Mouse (Mus musculus) kidney, adult 2 months (tissue): ENCODE data around the gene Jup.

Source experiments
- CTCF ChIP-seq: fragments of 200-500 bp; conservative IDR thresholded peaks from 2 replicates; pipeline ENCODE4 v1.5.1; 2011; ENCODE audit warnings: low read depth, mild to moderate bottlenecking, control low read depth, low read length, moderate library complexity, mixed read lengths; ENCODE audit not compliant: insufficient read depth, insufficient read length
- POLR2A ChIP-seq: fragments of 200-500 bp; IDR thresholded peaks from one replicate; pipeline ENCODE4 v1.6.1; 2011; ENCODE audit warnings: low read depth, low read length, control low read depth

DNA sequence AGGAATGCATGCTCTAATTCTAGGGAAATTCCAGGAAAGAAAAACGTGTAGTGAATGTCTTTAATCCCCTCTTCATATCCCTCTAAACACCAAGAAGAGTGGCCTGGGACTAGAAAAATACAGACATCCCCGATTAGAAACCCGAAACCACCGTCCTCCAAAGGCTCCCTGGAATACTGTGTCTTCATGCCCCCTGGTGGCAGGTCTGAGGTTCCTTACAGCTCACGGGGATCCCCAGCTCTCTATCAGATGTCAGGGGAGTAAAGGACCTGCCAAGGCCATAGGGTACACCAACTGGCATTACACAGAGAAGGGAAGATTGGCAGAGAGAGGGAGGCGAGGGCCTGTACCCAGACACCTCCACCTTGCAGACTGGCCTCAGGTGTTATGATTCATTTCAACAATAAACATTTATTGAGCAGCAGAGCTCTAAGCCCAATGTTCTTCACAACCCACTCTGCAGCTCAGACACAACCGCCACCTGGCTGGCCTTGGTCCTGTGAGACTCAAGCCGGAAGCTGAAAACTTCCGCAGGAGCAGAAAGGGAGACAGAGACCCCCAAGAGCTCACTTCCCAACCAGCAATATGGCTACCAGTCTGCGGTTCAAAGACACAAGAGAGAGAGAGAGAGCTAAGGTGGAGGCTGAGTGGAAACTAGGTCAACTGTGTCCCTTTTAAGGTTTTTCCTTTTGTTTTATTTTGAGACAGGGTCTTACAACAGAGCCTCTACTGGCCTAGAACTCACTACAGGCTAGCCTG, 10.7 kb upstream of the Jup start:
- TF ChIP-seq POLR2A (no peak), CTCF (peak; percentile 83)
